Mouse (Mus musculus) liver, postnatal 0 days (tissue): ENCODE data around the gene Tigd4. TPM values are rescaled to one million over a fixed set of nuclear protein-coding genes. Genes with fewer than 3 reads are reported as not detected.

Experiments
- ATAC-seq: fragments of 200-750 bp; cut with Nextera tagmentation; 2 replicates; pipeline ENCODE4 v1.8.0; 2017; ENCODE audit warnings: mild to moderate bottlenecking, moderate library complexity
- DNase-seq: peaks from one replicate; pipeline ENCODE4 v3.0.0-alpha.2; 2016
- H3K27ac ChIP-seq: fragments of 300-500 bp; sonication (generic); 2 replicates; pipeline ENCODE4 v1.5.1; 2014; ENCODE audit warnings: antibody characterized with exemption, moderate library complexity, mild to moderate bottlenecking, low read depth
- H3K27me3 ChIP-seq: fragments of 300-500 bp; sonication (generic); 2 replicates; pipeline ENCODE4 v1.6.1; 2014; ENCODE audit warnings: low read length, control low read depth, mixed read lengths; ENCODE audit not compliant: insufficient read depth
- H3K36me3 ChIP-seq: fragments of 300-500 bp; sonication (generic); replicated peaks from 2 replicates; pipeline ENCODE4 v1.6.1; 2014; ENCODE audit warnings: mild to moderate bottlenecking, control low read depth, low read length, moderate library complexity, mixed read lengths; ENCODE audit not compliant: insufficient read depth
- H3K4me1 ChIP-seq: fragments of 300-500 bp; sonication (generic); 2 replicates; pipeline ENCODE4 v1.6.1; 2014; ENCODE audit warnings: antibody characterized with exemption, mild to moderate bottlenecking, control low read depth; ENCODE audit not compliant: insufficient read depth
- H3K4me2 ChIP-seq: fragments of 300-500 bp; sonication (generic); 2 replicates; pipeline ENCODE4 v1.6.1; 2014; ENCODE audit warnings: low read depth, mild to moderate bottlenecking, low read length, moderate library complexity, mixed read lengths
- H3K4me3 ChIP-seq: fragments of 300-500 bp; sonication (generic); 2 replicates; pipeline ENCODE4 v1.5.1; 2014; ENCODE audit warnings: low read depth, low read length
- H3K9ac ChIP-seq: fragments of 300-500 bp; sonication (generic); replicated peaks from 2 replicates; pipeline ENCODE4 v1.6.1; 2014; ENCODE audit warnings: mild to moderate bottlenecking, moderate library complexity
- H3K9me3 ChIP-seq: fragments of 300-500 bp; sonication (generic); 2 replicates; pipeline ENCODE4 v1.6.1; 2016; ENCODE audit warnings: mild to moderate bottlenecking, control low read depth, low read length, mixed read lengths
- CTCF ChIP-seq: sonication (generic); IDR thresholded peaks from 2 replicates; pipeline ENCODE4 v1.5.1; 2016; ENCODE audit warnings: antibody characterized with exemption, low read depth
- EP300 ChIP-seq: IDR thresholded peaks from 2 replicates; pipeline ENCODE4 v1.6.1; 2016; ENCODE audit warnings: antibody characterized with exemption, low read depth, mild to moderate bottlenecking
- WGBS: fragments of 180-500 bp; shearing (Covaris S2); extraction: QIAGEN DNeasy Blood & Tissue Kit; methylation state at CpG from one replicate; pipeline ENCODE4 v1.1.7; 2014; ENCODE audit not compliant: insufficient replicate concordance; 5-methylcytosine and 5-hydroxymethylcytosine counted together
- polyA plus RNA-seq: library from polyadenylated mRNA; unstranded; fragments of >200 nt; fragmentation: Nextera tagmentation; extraction: Ambion mirVana; gene quantifications from 2 replicates; pipeline ENCODE4 v1.2.1, GENCODE M21; 2015

The Tigd4 gene
- polyA plus RNA-seq, 1 experiment from 2014 or later = not detected

GRCm38 (mm10) chr3:84569587-84569986, 23.8 kb upstream of the Tigd4 start:
- no peak overlapping the region for H3K4me3 ChIP-seq
- H3K9me3 ChIP-seq = no peaks in the 10 kb centered on the region
- H3K27ac ChIP-seq = no peak overlapping the region
- H3K4me2 ChIP-seq = no peak overlapping the region
- 77% methylated on average over 6 of the region's 6 CpGs for WGBS
- H3K9ac ChIP-seq = no peak overlapping the region
- DNase-seq (no peak), ATAC-seq (no peak)
- TF ChIP-seq EP300 (no peak), CTCF (no peak)
- H3K27me3 ChIP-seq = no peaks in the 10 kb centered on the region
- H3K4me1 ChIP-seq = no peaks in the 10 kb centered on the region
- H3K36me3 ChIP-seq = no peaks in the 10 kb centered on the region

DNA sequence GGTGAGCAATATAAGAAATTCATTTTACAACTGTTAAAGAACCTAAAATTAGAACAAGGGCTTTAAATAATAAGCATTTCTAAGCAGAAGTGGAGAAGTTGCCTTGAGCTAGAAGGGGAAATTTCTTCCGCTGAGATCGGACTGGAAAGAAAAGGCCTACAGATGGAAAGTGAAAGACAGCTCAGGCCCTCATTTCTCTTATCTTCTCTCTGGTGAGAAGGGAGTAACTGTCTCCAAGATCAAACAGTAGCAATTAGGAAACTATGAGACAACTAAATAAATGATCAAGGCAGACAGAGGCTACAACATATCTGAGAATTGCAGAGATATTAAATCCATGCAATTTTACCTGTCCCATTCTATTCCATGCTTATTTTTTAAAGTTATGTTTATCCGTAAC, 22.9 kb upstream of the Tigd4 start:
- Histone ChIP-seq H3K9me3 (no peaks in the 10 kb centered on the region), H3K27ac (no peak overlapping the region), H3K36me3 (no peaks in the 10 kb centered on the region), H3K9ac (no peak overlapping the region), H3K4me2 (no peak overlapping the region), H3K27me3 (no peaks in the 10 kb centered on the region), H3K4me1 (no peaks in the 10 kb centered on the region), H3K4me3 (no peak overlapping the region)
- ATAC-seq (no peak), DNase-seq (no peak)
- no peak for TF ChIP-seq EP300
- WGBS = 69% methylated on average over 3 of the region's 3 CpGs

DNA sequence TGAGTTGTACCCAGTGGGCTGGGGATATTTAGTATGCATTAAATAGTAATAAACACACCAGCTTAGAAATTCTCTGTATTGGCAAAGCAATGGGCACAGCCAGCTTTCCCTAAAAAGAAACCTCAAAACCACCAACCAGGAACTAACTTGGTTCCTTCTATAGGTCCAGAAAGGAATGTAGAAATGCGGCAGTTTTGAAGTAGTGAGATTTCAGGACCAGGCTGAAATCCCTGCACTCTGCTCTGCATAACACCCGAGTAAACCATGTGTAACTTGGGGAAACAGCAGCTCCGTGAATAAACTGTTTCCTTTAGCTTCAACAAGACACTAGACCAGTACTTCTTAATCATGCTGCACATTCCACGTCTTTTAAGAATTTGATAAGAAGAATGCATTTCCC, 12.7 kb upstream of the Tigd4 start:
- Histone ChIP-seq H3K4me1 (peaks cover 18% of the 10 kb centered on the region), H3K27ac (no peak overlapping the region), H3K4me3 (no peak overlapping the region), H3K9ac (no peak overlapping the region), H3K4me2 (peak overlapping the region; percentile 87), H3K27me3 (no peaks in the 10 kb centered on the region), H3K36me3 (no peaks in the 10 kb centered on the region), H3K9me3 (no peaks in the 10 kb centered on the region)
- 25% methylated on average over 4 of the region's 4 CpGs for WGBS
- ATAC-seq (no peak), DNase-seq (no peak)
- TF ChIP-seq EP300 (no peak), CTCF (no peak)

GRCm38 (mm10) chr3:84581696-84582022, 11.7 kb upstream of the Tigd4 start:
- no peak for TF ChIP-seq EP300
- no peak for TF ChIP-seq CTCF
- Histone ChIP-seq H3K4me2 (peak overlapping the region; percentile 87), H3K9me3 (no peaks in the 10 kb centered on the region), H3K4me1 (peaks cover 18% of the 10 kb centered on the region), H3K4me3 (peak overlapping the region; percentile 73), H3K27me3 (no peaks in the 10 kb centered on the region), H3K36me3 (no peaks in the 10 kb centered on the region), H3K9ac (peak overlapping the region; percentile 79), H3K27ac (peak overlapping the region; percentile 82)
- WGBS = 0% methylated on average over 4 of the region's 4 CpGs
- ATAC-seq = no peak
- no peak for DNase-seq

DNA sequence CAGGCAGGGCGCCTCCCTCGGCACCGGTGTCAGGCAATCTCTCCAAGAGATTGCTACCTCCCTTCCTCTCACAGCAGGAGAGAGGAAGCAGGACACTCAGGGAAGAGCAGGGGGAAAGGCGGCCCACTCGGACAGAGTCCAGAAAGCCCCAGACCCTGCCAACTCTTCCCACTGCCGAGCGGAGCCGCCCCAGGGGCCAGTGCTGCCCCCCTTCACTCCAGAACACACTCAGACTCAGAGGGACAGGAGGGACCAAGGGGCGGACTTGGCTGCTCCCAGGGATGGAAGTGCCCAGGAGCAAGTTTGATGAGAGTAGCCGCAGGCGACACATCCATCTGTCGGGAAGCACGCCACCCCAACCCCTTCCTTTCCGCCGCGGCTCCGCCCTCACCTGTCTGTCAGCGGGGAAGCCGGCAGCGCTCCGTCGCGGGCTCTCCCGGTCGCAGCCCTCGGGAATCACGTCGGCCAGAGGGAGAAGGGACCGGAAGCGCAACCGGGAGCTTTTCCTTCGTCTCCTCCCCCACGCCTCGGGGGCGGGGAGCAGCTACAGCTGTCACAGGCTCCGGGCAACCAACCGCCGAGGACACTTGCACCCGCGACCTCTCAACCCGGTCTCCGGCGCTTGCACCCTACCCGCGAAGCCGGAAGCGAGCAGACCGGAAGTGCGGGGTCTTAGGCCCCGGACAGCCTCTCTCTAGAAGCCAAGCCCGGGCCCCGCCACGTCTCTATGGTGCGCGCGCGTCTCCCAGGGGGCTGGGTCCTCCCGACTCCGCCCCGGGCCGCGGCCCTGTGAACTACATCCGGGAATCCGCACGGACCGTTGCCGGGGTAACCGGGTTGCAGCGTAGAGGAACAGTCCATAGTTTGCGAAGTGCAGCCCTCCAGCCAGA, 11.1 kb upstream of the Tigd4 start, which contains the start of gene Arfip1:
Arfip1 (minus strand) TSS at position 603 of the 890 bp plus-strand sequence.
- WGBS = 2% methylated on average over 68 of the region's 70 CpGs
- Histone ChIP-seq H3K9me3 (no peaks in the 10 kb centered on the region), H3K9ac (peak within 1 kb of the TSS; percentile 79), H3K4me2 (peak within 1 kb of the TSS; percentile 87), H3K27ac (peak within 1 kb of the TSS; percentile 82), H3K4me1 (peaks cover 18% of the 10 kb centered on the region), H3K36me3 (no peaks in the 10 kb centered on the region), H3K27me3 (no peaks in the 10 kb centered on the region), H3K4me3 (peak within 1 kb of the TSS; percentile 73)
- peak; percentile 99 for ATAC-seq
- TF ChIP-seq EP300 (no peak; the same call in 1 of the 2 replicates), CTCF (no peak)
- DNase-seq = peak; percentile 97

- peak overlapping the region; percentile 87 for H3K4me2 ChIP-seq
- TF ChIP-seq CTCF (no peak), EP300 (no peak)
- 0% methylated on average over 27 of the region's 27 CpGs for WGBS
Observed at GRCm38 (mm10) chr3:84582913-84583276, 10.5 kb upstream of the Tigd4 start.

More at GRCm38 (mm10) chr3:84582913-84583276, 10.5 kb upstream of the Tigd4 start:
- ATAC-seq = no peak; the same call in 1 of the 2 replicates
- no peak for DNase-seq
- Histone ChIP-seq H3K27me3 (no peaks in the 10 kb centered on the region), H3K36me3 (no peaks in the 10 kb centered on the region), H3K9ac (peak overlapping the region; percentile 79), H3K27ac (peak overlapping the region; percentile 82), H3K4me1 (peaks cover 18% of the 10 kb centered on the region), H3K4me3 (peak overlapping the region; percentile 73), H3K9me3 (no peaks in the 10 kb centered on the region)
